Mouse (Mus musculus) hindbrain, embryonic 10.5 days (tissue): ENCODE measurements around the gene Fgd5. TPM values are rescaled to one million over a fixed set of nuclear protein-coding genes. Genes with fewer than 3 reads are reported as not detected.

Experiments
- DNase-seq: peaks from one replicate; pipeline ENCODE4 v3.0.0-alpha.2; 2017; ENCODE audit warnings: low spot score
- H3K27ac ChIP-seq: fragments of 300-500 bp; sonication (generic); 2 replicates; pipeline ENCODE4 v1.5.1; 2016; ENCODE audit warnings: mild to moderate bottlenecking, moderate library complexity
- H3K27me3 ChIP-seq: fragments of 300-500 bp; sonication (generic); 2 replicates; pipeline ENCODE4 v1.6.1; 2016; ENCODE audit warnings: mild to moderate bottlenecking; ENCODE audit not compliant: poor library complexity, insufficient read depth, severe bottlenecking
- H3K36me3 ChIP-seq: fragments of 300-500 bp; sonication (generic); 2 replicates; pipeline ENCODE4 v1.6.1; 2016; ENCODE audit warnings: mild to moderate bottlenecking, moderate library complexity
- H3K4me1 ChIP-seq: fragments of 300-500 bp; sonication (generic); replicated peaks from 2 replicates; pipeline ENCODE4 v1.6.1; 2016; ENCODE audit warnings: mild to moderate bottlenecking
- H3K4me3 ChIP-seq: fragments of 300-500 bp; sonication (generic); 2 replicates; pipeline ENCODE4 v1.5.1; 2016; ENCODE audit warnings: mild to moderate bottlenecking, moderate library complexity
- H3K9me3 ChIP-seq: fragments of 300-500 bp; sonication (generic); 2 replicates; pipeline ENCODE4 v1.6.1; 2016; ENCODE audit warnings: mild to moderate bottlenecking, moderate library complexity
- WGBS: fragments of 180-500 bp; shearing (Covaris S2); methylation state at CpG from one replicate; pipeline ENCODE4 v1.1.7; 2016; 5-methylcytosine and 5-hydroxymethylcytosine counted together
- polyA plus RNA-seq: library from polyadenylated mRNA; unstranded; fragments of >200 nt; fragmentation: Nextera tagmentation; extraction: Ambion mirVana; gene quantifications from 2 replicates; pipeline ENCODE4 v1.2.1, GENCODE M21; 2016

Fgd5 gene
- polyA plus RNA-seq, 1 experiment from 2014 or later: 8.1 TPM

- no peak for DNase-seq
- Histone ChIP-seq H3K36me3 (no peaks in the 10 kb centered on the region), H3K27me3 (no peaks in the 10 kb centered on the region), H3K4me3 (peak overlapping the region; percentile 88), H3K27ac (peak overlapping the region; percentile 99), H3K4me1 (peaks cover 38% of the 10 kb centered on the region), H3K9me3 (no peaks in the 10 kb centered on the region)
- WGBS: 7% methylated on average over 4 of the region's 4 CpGs
Measured at GRCm38 (mm10) chr6:92090497-92090896, 111.8 kb downstream of the Fgd5 start.

- under 1% methylated on average over 54 of the region's 58 CpGs for WGBS
Measured at GRCm38 (mm10) chr6:92091130-92091591, 112.5 kb downstream of the Fgd5 start, which contains the start of gene Nr2c2. TSS of gene Nr2c2 (plus strand) at chr6:92091390.

DNA sequence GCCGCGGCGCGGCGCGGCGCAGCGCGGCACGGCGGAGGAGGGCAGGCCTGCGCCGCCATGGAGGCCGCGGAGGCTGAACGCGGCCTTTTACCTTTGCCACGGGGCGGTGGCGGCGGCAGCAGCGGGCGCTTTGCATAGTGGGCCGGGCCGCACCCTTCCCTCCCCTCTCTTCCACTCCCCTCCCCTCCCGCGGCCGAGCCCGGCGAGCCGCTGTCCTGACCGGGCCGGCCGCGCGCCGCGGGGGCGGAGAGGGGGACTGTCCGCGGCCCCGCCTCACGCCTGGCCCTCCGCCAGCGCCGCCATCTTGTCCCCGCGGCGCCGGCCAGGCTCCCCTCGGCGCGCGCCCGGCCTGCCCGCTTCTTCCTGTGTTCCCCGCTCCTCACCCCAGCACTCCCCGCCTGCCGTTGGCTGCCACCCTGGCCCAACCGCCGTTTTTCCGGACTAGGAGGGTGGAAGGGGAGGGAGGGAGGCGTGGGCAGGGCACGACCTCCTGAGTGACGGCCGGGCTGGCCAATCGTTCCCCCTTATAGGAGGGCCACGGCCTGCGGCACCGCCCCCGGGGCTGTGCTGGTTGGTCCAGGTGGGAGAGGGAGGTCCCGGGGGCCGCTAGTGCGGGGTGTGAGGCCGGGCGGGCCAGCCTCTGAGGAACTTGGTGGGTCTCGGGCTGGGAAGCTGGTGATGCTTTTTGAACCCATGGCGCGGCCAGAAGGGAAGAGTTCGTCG is 113.2 kb downstream of the Fgd5 start:
- peak; percentile 99 for DNase-seq
- peak overlapping the region; percentile 88 for H3K4me3 ChIP-seq
- peak overlapping the region; percentile 99 for H3K27ac ChIP-seq
- H3K27me3 ChIP-seq: no peaks in the 10 kb centered on the region
- H3K4me1 ChIP-seq: peaks cover 38% of the 10 kb centered on the region
- under 1% methylated on average over 54 of the region's 81 CpGs for WGBS
- H3K9me3 ChIP-seq: no peaks in the 10 kb centered on the region
- no peaks in the 10 kb centered on the region for H3K36me3 ChIP-seq

More at GRCm38 (mm10) chr6:92091130-92091591, 112.5 kb downstream of the Fgd5 start, which contains the start of gene Nr2c2:
- Histone ChIP-seq H3K4me3 (peak within 1 kb of the TSS; percentile 88), H3K36me3 (no peaks in the 10 kb centered on the region), H3K4me1 (peaks cover 38% of the 10 kb centered on the region), H3K9me3 (no peaks in the 10 kb centered on the region), H3K27me3 (no peaks in the 10 kb centered on the region), H3K27ac (peak within 1 kb of the TSS; percentile 99)
- peak; percentile 87 for DNase-seq

GRCm38 (mm10) chr6:92092737-92093136 is 114.1 kb downstream of the Fgd5 start:
- no peaks in the 10 kb centered on the region for H3K36me3 ChIP-seq
- H3K9me3 ChIP-seq: no peaks in the 10 kb centered on the region
- peaks cover 38% of the 10 kb centered on the region for H3K4me1 ChIP-seq
- H3K27me3 ChIP-seq: no peaks in the 10 kb centered on the region
- WGBS: 31% methylated on average over 3 of the region's 3 CpGs
- H3K27ac ChIP-seq: peak overlapping the region; percentile 99
- DNase-seq: no peak
- H3K4me3 ChIP-seq: peak overlapping the region; percentile 88

GRCm38 (mm10) chr6:92093869-92094268 is 115.2 kb downstream of the Fgd5 start:
- H3K4me1 ChIP-seq: peaks cover 38% of the 10 kb centered on the region
- H3K4me3 ChIP-seq: no peak overlapping the region; the same call in 1 of the 2 replicates
- H3K36me3 ChIP-seq: no peaks in the 10 kb centered on the region
- no peaks in the 10 kb centered on the region for H3K9me3 ChIP-seq
- DNase-seq: no peak
- 86% methylated on average over 2 of the region's 2 CpGs for WGBS
- no peaks in the 10 kb centered on the region for H3K27me3 ChIP-seq
- no peak overlapping the region for H3K27ac ChIP-seq

GRCm38 (mm10) chr6:92100679-92101360 is 122.1 kb downstream of the Fgd5 start:
- H3K4me3 ChIP-seq: no peak overlapping the region
- DNase-seq: no peak
- H3K36me3 ChIP-seq: 0 out of 2 replicates have a peak, but pooled peaks cover 5% of the 10 kb centered on the region
- H3K27ac ChIP-seq: no peak overlapping the region
- no peaks in the 10 kb centered on the region for H3K9me3 ChIP-seq
- 73% methylated on average over 2 of the region's 2 CpGs for WGBS
- peaks cover 7% of the 10 kb centered on the region; the same call in 1 of the 2 replicates for H3K4me1 ChIP-seq
- no peaks in the 10 kb centered on the region for H3K27me3 ChIP-seq

- no peaks in the 10 kb centered on the region for H3K9me3 ChIP-seq
- no peaks in the 10 kb centered on the region for H3K27me3 ChIP-seq
- no peak for DNase-seq
- H3K4me1 ChIP-seq: no peaks in the 10 kb centered on the region
- 0 out of 2 replicates have a peak, but pooled peaks cover 7% of the 10 kb centered on the region for H3K36me3 ChIP-seq
- H3K27ac ChIP-seq: no peak overlapping the region
- H3K4me3 ChIP-seq: no peak overlapping the region
Measured at GRCm38 (mm10) chr6:92124547-92124946, 145.9 kb downstream of the Fgd5 start.

Other genes with a start within 250 kb of the Fgd5 start
- gene Grip2, start 151.6 kb upstream of the Fgd5 start, polyA plus RNA-seq: 0.36 and 0.71 TPM in 2 replicates
- gene Ccdc174, start 100.8 kb upstream of the Fgd5 start, polyA plus RNA-seq: 32.2 and 35.1 TPM in 2 replicates
- 0.30 and 0.50 TPM in 2 replicates for gene 4930590J08Rik, start 76.1 kb upstream of the Fgd5 start, polyA plus RNA-seq
- 14.6 and 16.8 TPM in 2 replicates for gene Nr2c2, start 112.5 kb downstream of the Fgd5 start, polyA plus RNA-seq
- gene Mrps25, start 205.2 kb downstream of the Fgd5 start, polyA plus RNA-seq: 93.1 and 104 TPM in 2 replicates
- gene Rbsn, start 236.0 kb downstream of the Fgd5 start, polyA plus RNA-seq: 23.8 and 27.9 TPM in 2 replicates